Mouse (Mus musculus): ENCODE measurements around the gene Reep6. TPM values are rescaled to one million over a fixed set of nuclear protein-coding genes. Genes with fewer than 3 reads are reported as not detected.

The Reep6 gene
- 9.1 and 11.5 TPM in 2 replicates for polyA plus RNA-seq (2016; fragmentation: Nextera tagmentation; extraction: Ambion mirVana)

GRCm38 (mm10) chr10:80329273-80330081 is at the start of gene Reep6, which contains the start of gene Pcsk4:
Gene Reep6, plus strand, starts transcription at chr10:80329953.
Gene Pcsk4, minus strand, starts transcription at chr10:80329498.
- Histone ChIP-seq H3K27ac (replicated peaks) (peak within 1 kb of the TSS; percentile 77), H3K4me1 (peaks cover 50% of the 10 kb centered on the region), H3K27me3 (ENCODE audit: low read depth, poor library complexity, severe bottlenecking) (peaks cover 67% of the 10 kb centered on the region), H3K4me3 (peak within 1 kb of the TSS; percentile 62), H3K9me3 (replicated peaks) (no peaks in the 10 kb centered on the region), H3K36me3 (no peaks in the 10 kb centered on the region)
- 4% methylated on average over 36 of the region's 36 CpGs for WGBS
- DNase-seq (ENCODE audit: low spot score): peak; percentile 98

DNA sequence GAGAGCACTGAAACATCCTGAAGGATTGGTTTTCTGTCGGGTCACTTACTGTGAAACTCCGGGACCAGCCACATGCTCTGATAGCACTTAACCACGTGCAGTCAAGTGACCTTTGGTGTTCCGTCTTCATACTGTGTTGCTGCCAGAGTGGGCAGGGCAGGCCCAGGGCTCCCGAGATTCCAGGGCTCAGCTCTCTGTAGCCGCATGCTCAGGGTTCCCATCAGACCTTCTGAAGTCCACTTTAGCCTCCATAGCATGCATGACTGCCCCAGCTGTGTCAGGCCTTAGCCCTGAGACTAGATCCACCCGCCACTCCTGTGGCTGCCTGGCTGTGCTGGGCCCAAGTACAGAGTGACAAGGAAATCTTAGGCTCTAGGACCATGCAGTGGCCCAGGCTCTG is 48.4 kb upstream of the Reep6 start:
- Histone ChIP-seq H3K4me1 (peaks cover 4% of the 10 kb centered on the region), H3K27ac (replicated peaks) (no peak overlapping the region), H3K36me3 (peaks cover 100% of the 10 kb centered on the region), H3K27me3 (ENCODE audit: low read depth, poor library complexity, severe bottlenecking) (no peaks in the 10 kb centered on the region), H3K9me3 (replicated peaks) (no peaks in the 10 kb centered on the region), H3K4me3 (no peak overlapping the region)
- DNase-seq (ENCODE audit: low spot score): no peak
- WGBS: 91% methylated on average over 7 of the region's 7 CpGs

DNA sequence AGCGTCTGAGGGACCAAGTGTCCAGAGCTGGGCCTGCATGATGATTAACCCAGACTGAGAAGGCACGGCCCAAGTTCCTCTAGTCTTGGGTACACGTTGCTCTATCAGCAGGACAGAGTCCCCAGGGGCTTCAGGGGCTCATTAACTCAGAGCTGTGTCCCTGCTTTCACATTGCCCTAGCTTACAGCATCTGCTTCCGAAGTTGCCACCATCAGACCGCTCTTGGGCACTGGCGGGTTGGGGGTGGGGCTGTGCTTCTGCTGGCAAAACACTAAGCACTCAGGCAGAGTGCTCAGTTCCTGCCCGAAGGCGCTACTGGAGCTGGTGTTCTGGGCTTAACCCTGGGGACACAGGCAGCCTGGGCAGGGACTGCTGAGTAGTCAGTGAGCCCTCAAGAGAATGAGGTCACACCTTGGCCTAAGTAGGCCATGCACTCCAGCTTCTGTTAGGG is 47.8 kb upstream of the Reep6 start:
- Histone ChIP-seq H3K27me3 (ENCODE audit: low read depth, poor library complexity, severe bottlenecking) (no peaks in the 10 kb centered on the region), H3K27ac (replicated peaks) (no peak overlapping the region), H3K9me3 (replicated peaks) (no peaks in the 10 kb centered on the region), H3K4me1 (peaks cover 4% of the 10 kb centered on the region), H3K4me3 (no peak overlapping the region), H3K36me3 (peaks cover 100% of the 10 kb centered on the region)
- WGBS: 85% methylated on average over 8 of the region's 8 CpGs
- no peak for DNase-seq (ENCODE audit: low spot score)

- no peak for DNase-seq (ENCODE audit: low spot score)
- no peak overlapping the region for H3K27ac ChIP-seq (replicated peaks)
- 90% methylated on average over 20 of the region's 20 CpGs for WGBS
- H3K9me3 ChIP-seq (replicated peaks): no peaks in the 10 kb centered on the region
- H3K36me3 ChIP-seq: peaks cover 100% of the 10 kb centered on the region
- no peak overlapping the region for H3K4me3 ChIP-seq
- H3K27me3 ChIP-seq (ENCODE audit: low read depth, poor library complexity, severe bottlenecking): no peaks in the 10 kb centered on the region
- H3K4me1 ChIP-seq: peaks cover 10% of the 10 kb centered on the region
Measured at GRCm38 (mm10) chr10:80282481-80283441, 47.0 kb upstream of the Reep6 start.

GRCm38 (mm10) chr10:80285222-80286070 is 44.3 kb upstream of the Reep6 start:
- Histone ChIP-seq H3K9me3 (replicated peaks) (no peaks in the 10 kb centered on the region), H3K27ac (replicated peaks) (no peak overlapping the region), H3K4me3 (no peak overlapping the region), H3K4me1 (peaks cover 10% of the 10 kb centered on the region), H3K27me3 (ENCODE audit: low read depth, poor library complexity, severe bottlenecking) (no peaks in the 10 kb centered on the region), H3K36me3 (peaks cover 90% of the 10 kb centered on the region)
- no peak for DNase-seq (ENCODE audit: low spot score)
- WGBS: 83% methylated on average over 15 of the region's 15 CpGs

GRCm38 (mm10) chr10:80288097-80288496 is 41.7 kb upstream of the Reep6 start:
- peaks cover 13% of the 10 kb centered on the region for H3K4me1 ChIP-seq
- no peak for DNase-seq (ENCODE audit: low spot score)
- no peak overlapping the region for H3K4me3 ChIP-seq
- H3K27ac ChIP-seq (replicated peaks): no peak overlapping the region
- WGBS: 94% methylated on average over 12 of the region's 12 CpGs
- H3K36me3 ChIP-seq: peaks cover 65% of the 10 kb centered on the region
- H3K27me3 ChIP-seq (ENCODE audit: low read depth, poor library complexity, severe bottlenecking): no peaks in the 10 kb centered on the region
- H3K9me3 ChIP-seq (replicated peaks): no peaks in the 10 kb centered on the region

DNA sequence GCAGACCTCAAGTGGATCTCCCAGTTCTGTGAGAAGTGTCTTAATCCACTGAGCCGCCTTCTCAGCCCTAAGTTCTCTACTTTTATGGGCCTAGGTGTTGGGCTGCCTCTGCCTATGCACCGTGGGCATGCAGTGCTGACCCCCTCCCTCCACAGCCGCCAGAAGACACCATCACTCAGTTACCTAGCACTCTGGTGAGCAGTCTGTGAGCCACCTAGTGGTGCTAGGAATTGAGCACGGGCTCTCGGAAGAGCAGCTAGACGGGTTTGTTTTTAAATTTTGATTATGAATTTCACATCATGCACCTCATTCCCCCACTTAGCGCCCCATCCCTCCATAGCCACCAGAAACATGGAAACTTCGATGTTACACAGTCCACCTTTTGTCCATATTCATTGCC is 41.1 kb upstream of the Reep6 start:
- peaks cover 65% of the 10 kb centered on the region for H3K36me3 ChIP-seq
- H3K4me1 ChIP-seq: peaks cover 18% of the 10 kb centered on the region
- 72% methylated on average over 8 of the region's 8 CpGs for WGBS

GRCm38 (mm10) chr10:80292251-80293146 is 37.3 kb upstream of the Reep6 start, which contains the start of gene Rps15:
Gene Rps15, plus strand, starts transcription at chr10:80292453.
- H3K9me3 ChIP-seq (replicated peaks): no peaks in the 10 kb centered on the region
- H3K27ac ChIP-seq (replicated peaks): peak within 1 kb of the TSS; percentile 99
- peaks cover 9% of the 10 kb centered on the region for H3K27me3 ChIP-seq (ENCODE audit: low read depth, poor library complexity, severe bottlenecking)
- under 1% methylated on average over 72 of the region's 72 CpGs for WGBS
- H3K36me3 ChIP-seq: peaks cover 42% of the 10 kb centered on the region
- peak; percentile 98 for DNase-seq (ENCODE audit: low spot score)
- H3K4me3 ChIP-seq: peak within 1 kb of the TSS; percentile 95
- H3K4me1 ChIP-seq: peaks cover 52% of the 10 kb centered on the region

More for the DNA sequence above, 41.1 kb upstream of the Reep6 start:
- no peak for DNase-seq (ENCODE audit: low spot score)
- no peaks in the 10 kb centered on the region for H3K9me3 ChIP-seq (replicated peaks)
- no peak overlapping the region for H3K4me3 ChIP-seq
- H3K27me3 ChIP-seq (ENCODE audit: low read depth, poor library complexity, severe bottlenecking): no peaks in the 10 kb centered on the region
- H3K27ac ChIP-seq (replicated peaks): no peak overlapping the region

GRCm38 (mm10) chr10:80293325-80293724 is 36.4 kb upstream of the Reep6 start:
- Histone ChIP-seq H3K4me3 (peak overlapping the region; percentile 95), H3K36me3 (peaks cover 34% of the 10 kb centered on the region), H3K27ac (replicated peaks) (peak overlapping the region; percentile 99), H3K9me3 (replicated peaks) (no peaks in the 10 kb centered on the region), H3K27me3 (ENCODE audit: low read depth, poor library complexity, severe bottlenecking) (peaks cover 17% of the 10 kb centered on the region), H3K4me1 (peaks cover 60% of the 10 kb centered on the region)
- WGBS: 34% methylated on average over 14 of the region's 14 CpGs
- DNase-seq (ENCODE audit: low spot score): no peak

- Histone ChIP-seq H3K4me3 (peak overlapping the region; percentile 95), H3K4me1 (peaks cover 69% of the 10 kb centered on the region), H3K36me3 (peaks cover 24% of the 10 kb centered on the region), H3K27ac (replicated peaks) (no peak overlapping the region), H3K9me3 (replicated peaks) (no peaks in the 10 kb centered on the region), H3K27me3 (ENCODE audit: low read depth, poor library complexity, severe bottlenecking) (peaks cover 27% of the 10 kb centered on the region)
- DNase-seq (ENCODE audit: low spot score): no peak
- WGBS: 81% methylated on average over 4 of the region's 4 CpGs
Measured at GRCm38 (mm10) chr10:80294311-80294710, 35.4 kb upstream of the Reep6 start.

DNA sequence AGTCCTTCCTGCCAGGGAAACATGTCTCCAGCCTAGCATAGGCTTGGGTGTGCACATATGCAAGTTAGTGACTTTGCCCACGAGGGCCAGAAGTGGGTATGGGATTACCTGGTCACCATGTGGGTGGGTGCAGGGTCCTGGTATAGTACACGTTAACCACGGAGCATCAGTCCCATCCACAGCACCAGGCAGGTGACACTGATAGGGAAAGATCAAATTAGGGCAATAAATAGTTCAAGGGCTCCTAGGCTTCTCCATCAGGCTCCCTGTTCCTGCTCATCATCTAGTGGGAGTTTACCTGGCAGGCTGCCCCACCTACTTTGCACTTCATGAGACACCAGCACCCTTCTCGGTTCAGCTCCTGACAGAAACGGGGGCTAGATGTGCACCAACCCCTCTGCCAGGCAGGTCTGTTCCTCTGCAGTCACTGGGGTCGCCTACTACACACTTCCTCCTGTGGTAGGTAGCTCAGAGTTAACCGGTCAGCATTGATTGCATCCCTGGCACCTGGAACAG is 34.9 kb upstream of the Reep6 start:
- H3K36me3 ChIP-seq: peaks cover 23% of the 10 kb centered on the region
- H3K27ac ChIP-seq (replicated peaks): no peak overlapping the region
- peaks cover 33% of the 10 kb centered on the region for H3K27me3 ChIP-seq (ENCODE audit: low read depth, poor library complexity, severe bottlenecking)
- H3K4me3 ChIP-seq: peak overlapping the region; percentile 95
- WGBS: 54% methylated on average over 7 of the region's 7 CpGs
- no peak for DNase-seq (ENCODE audit: low spot score)
- H3K4me1 ChIP-seq: peaks cover 75% of the 10 kb centered on the region
- H3K9me3 ChIP-seq (replicated peaks): no peaks in the 10 kb centered on the region

All from midbrain, embryonic 10.5 days (tissue).